Mouse (Mus musculus): ENCODE measurements around the gene Pdyn. TPM values are rescaled to one million over a fixed set of nuclear protein-coding genes. Genes with fewer than 3 reads are reported as not detected.
A peak's percentile ranks its signal among the peaks of the same experiment; 100 is the strongest.

The Pdyn gene
- polyA plus RNA-seq, 1 experiment from 2014 or later = 1.9 TPM

GRCm38 (mm10) chr2:129671911-129672310, 27.7 kb downstream of the Pdyn start:
- Histone ChIP-seq H3K9me3 (ENCODE audit: control insufficient read depth, low read length) (no peaks in the 10 kb centered on the region), H3K27me3 (ENCODE audit: control insufficient read depth, insufficient read depth, low read length) (no peaks in the 10 kb centered on the region), H3K27ac (ENCODE audit: low read depth, low read length) (no peak overlapping the region), H3K4me1 (replicated peaks; ENCODE audit: control insufficient read depth, insufficient read depth, low read length) (no peaks in the 10 kb centered on the region), H3K9ac (ENCODE audit: low read depth, low read length) (no peak overlapping the region), H3K4me2 (replicated peaks; ENCODE audit: low read depth, low read length) (no peak overlapping the region), H3K36me3 (ENCODE audit: control insufficient read depth, insufficient read depth, low read length) (no peaks in the 10 kb centered on the region), H3K4me3 (ENCODE audit: low read depth, low read length) (no peak overlapping the region)
- DNase-seq (ENCODE audit: low spot score) (no peak), ATAC-seq (ENCODE audit: low FRiP score) (no peak)
- WGBS = 70% methylated on average over 4 of the region's 4 CpGs

DNA sequence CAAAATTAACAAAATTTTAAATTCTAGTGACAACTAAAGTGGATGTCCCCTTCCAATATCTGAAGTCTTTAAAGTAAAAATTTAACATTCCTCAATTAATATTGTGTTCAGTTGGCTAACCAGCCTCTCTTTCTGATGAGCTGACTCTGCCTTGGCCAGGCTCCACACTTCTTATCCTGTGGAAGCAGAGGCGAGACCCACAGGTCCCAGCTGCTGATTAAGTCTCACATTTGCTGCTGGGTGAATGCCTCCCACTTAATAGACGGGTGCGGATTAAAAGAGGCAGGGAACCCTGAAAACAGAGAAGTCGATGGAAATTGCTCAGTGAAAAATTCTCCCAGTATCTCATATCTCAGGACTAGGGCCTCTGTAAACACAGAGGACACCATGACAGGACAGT, 37.2 kb downstream of the Pdyn start:
- Histone ChIP-seq H3K9me3 (ENCODE audit: control insufficient read depth, low read length) (no peaks in the 10 kb centered on the region), H3K27ac (ENCODE audit: low read depth, low read length) (no peak overlapping the region), H3K4me1 (replicated peaks; ENCODE audit: control insufficient read depth, insufficient read depth, low read length) (no peaks in the 10 kb centered on the region), H3K4me2 (replicated peaks; ENCODE audit: low read depth, low read length) (no peak overlapping the region), H3K9ac (ENCODE audit: low read depth, low read length) (no peak overlapping the region), H3K27me3 (ENCODE audit: control insufficient read depth, insufficient read depth, low read length) (no peaks in the 10 kb centered on the region), H3K4me3 (ENCODE audit: low read depth, low read length) (no peak overlapping the region), H3K36me3 (ENCODE audit: control insufficient read depth, insufficient read depth, low read length) (no peaks in the 10 kb centered on the region)
- DNase-seq (ENCODE audit: low spot score) = no peak
- WGBS = 90% methylated on average over 4 of the region's 4 CpGs
- no peak for ATAC-seq (ENCODE audit: low FRiP score)

GRCm38 (mm10) chr2:129660020-129660419, 39.6 kb downstream of the Pdyn start:
- no peaks in the 10 kb centered on the region for H3K4me1 ChIP-seq (replicated peaks; ENCODE audit: control insufficient read depth, insufficient read depth, low read length)
- H3K4me2 ChIP-seq (replicated peaks; ENCODE audit: low read depth, low read length) = no peak overlapping the region
- H3K36me3 ChIP-seq (ENCODE audit: control insufficient read depth, insufficient read depth, low read length) = no peaks in the 10 kb centered on the region
- DNase-seq (ENCODE audit: low spot score) (no peak), ATAC-seq (ENCODE audit: low FRiP score) (no peak)
- no peak overlapping the region for H3K27ac ChIP-seq (ENCODE audit: low read depth, low read length)
- 76% methylated on average over 6 of the region's 6 CpGs for WGBS
- H3K9me3 ChIP-seq (ENCODE audit: control insufficient read depth, low read length) = no peaks in the 10 kb centered on the region
- no peak overlapping the region for H3K4me3 ChIP-seq (ENCODE audit: low read depth, low read length)
- H3K9ac ChIP-seq (ENCODE audit: low read depth, low read length) = no peak overlapping the region
- no peaks in the 10 kb centered on the region for H3K27me3 ChIP-seq (ENCODE audit: control insufficient read depth, insufficient read depth, low read length)

GRCm38 (mm10) chr2:129658796-129659195, 40.8 kb downstream of the Pdyn start:
- H3K9me3 ChIP-seq (ENCODE audit: control insufficient read depth, low read length) = no peaks in the 10 kb centered on the region
- no peaks in the 10 kb centered on the region for H3K36me3 ChIP-seq (ENCODE audit: control insufficient read depth, insufficient read depth, low read length)
- H3K4me1 ChIP-seq (replicated peaks; ENCODE audit: control insufficient read depth, insufficient read depth, low read length) = no peaks in the 10 kb centered on the region
- no peak overlapping the region for H3K27ac ChIP-seq (ENCODE audit: low read depth, low read length)
- ATAC-seq (ENCODE audit: low FRiP score) (no peak), DNase-seq (ENCODE audit: low spot score) (no peak)
- H3K4me2 ChIP-seq (replicated peaks; ENCODE audit: low read depth, low read length) = no peak overlapping the region
- no peak overlapping the region for H3K9ac ChIP-seq (ENCODE audit: low read depth, low read length)
- no peak overlapping the region for H3K4me3 ChIP-seq (ENCODE audit: low read depth, low read length)
- H3K27me3 ChIP-seq (ENCODE audit: control insufficient read depth, insufficient read depth, low read length) = no peaks in the 10 kb centered on the region
- WGBS = 91% methylated on average over 4 of the region's 4 CpGs

GRCm38 (mm10) chr2:129655033-129655432, 44.6 kb downstream of the Pdyn start:
- no peak for DNase-seq (ENCODE audit: low spot score)
- H3K9me3 ChIP-seq (ENCODE audit: control insufficient read depth, low read length) = no peaks in the 10 kb centered on the region
- no peak overlapping the region for H3K4me3 ChIP-seq (ENCODE audit: low read depth, low read length)
- H3K4me1 ChIP-seq (replicated peaks; ENCODE audit: control insufficient read depth, insufficient read depth, low read length) = no peaks in the 10 kb centered on the region
- no peaks in the 10 kb centered on the region for H3K27me3 ChIP-seq (ENCODE audit: control insufficient read depth, insufficient read depth, low read length)
- H3K9ac ChIP-seq (ENCODE audit: low read depth, low read length) = no peak overlapping the region
- 92% methylated on average over 4 of the region's 4 CpGs for WGBS
- H3K36me3 ChIP-seq (ENCODE audit: control insufficient read depth, insufficient read depth, low read length) = no peaks in the 10 kb centered on the region
- ATAC-seq (ENCODE audit: low FRiP score) = no peak
- no peak overlapping the region for H3K4me2 ChIP-seq (replicated peaks; ENCODE audit: low read depth, low read length)
- no peak overlapping the region for H3K27ac ChIP-seq (ENCODE audit: low read depth, low read length)

DNA sequence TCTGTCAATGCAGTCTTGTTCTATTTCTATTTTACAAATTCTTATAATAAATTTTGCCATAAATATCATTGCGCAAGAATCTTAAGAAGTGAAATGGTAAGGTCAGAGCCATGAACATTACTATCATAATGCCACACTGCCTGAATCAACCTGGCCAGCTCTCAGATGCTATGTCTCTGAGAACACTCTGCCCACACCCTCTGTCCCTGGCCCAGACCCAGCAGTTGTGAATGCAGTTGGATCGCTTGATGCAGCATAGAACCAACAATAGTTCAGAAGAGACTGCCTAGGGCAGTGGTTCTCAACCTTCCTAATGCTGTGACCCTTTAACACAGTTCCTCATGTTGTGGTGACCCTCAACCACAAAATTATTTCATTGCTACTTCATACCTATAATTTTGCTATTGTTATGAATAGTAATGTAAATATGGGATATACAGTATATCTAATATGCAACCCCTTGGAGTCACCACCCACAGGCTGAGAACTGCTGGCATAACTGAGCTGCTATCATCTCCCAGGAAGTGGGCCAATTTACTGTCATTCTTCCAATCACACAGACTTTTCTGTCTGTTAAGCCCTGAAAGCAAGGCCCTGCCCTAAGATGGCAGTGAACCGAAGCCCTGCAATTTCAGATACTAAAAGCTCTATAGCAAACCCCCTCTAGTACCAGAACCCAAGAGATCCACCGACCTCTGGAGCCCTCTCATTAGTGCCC, 45.3 kb downstream of the Pdyn start:
- no peaks in the 10 kb centered on the region for H3K4me1 ChIP-seq (replicated peaks; ENCODE audit: control insufficient read depth, insufficient read depth, low read length)
- H3K9ac ChIP-seq (ENCODE audit: low read depth, low read length) = no peak overlapping the region
- no peak overlapping the region for H3K27ac ChIP-seq (ENCODE audit: low read depth, low read length)
- H3K27me3 ChIP-seq (ENCODE audit: control insufficient read depth, insufficient read depth, low read length) = no peaks in the 10 kb centered on the region
- no peaks in the 10 kb centered on the region for H3K9me3 ChIP-seq (ENCODE audit: control insufficient read depth, low read length)
- DNase-seq (ENCODE audit: low spot score) (no peak), ATAC-seq (ENCODE audit: low FRiP score) (no peak)
- WGBS = 89% methylated on average over 4 of the region's 4 CpGs
- H3K36me3 ChIP-seq (ENCODE audit: control insufficient read depth, insufficient read depth, low read length) = no peaks in the 10 kb centered on the region
- no peak overlapping the region for H3K4me3 ChIP-seq (ENCODE audit: low read depth, low read length)
- no peak overlapping the region for H3K4me2 ChIP-seq (replicated peaks; ENCODE audit: low read depth, low read length)

- Histone ChIP-seq H3K36me3 (ENCODE audit: control insufficient read depth, insufficient read depth, low read length) (no peaks in the 10 kb centered on the region), H3K4me2 (replicated peaks; ENCODE audit: low read depth, low read length) (no peak overlapping the region), H3K4me1 (replicated peaks; ENCODE audit: control insufficient read depth, insufficient read depth, low read length) (no peaks in the 10 kb centered on the region), H3K9ac (ENCODE audit: low read depth, low read length) (no peak overlapping the region), H3K27me3 (ENCODE audit: control insufficient read depth, insufficient read depth, low read length) (no peaks in the 10 kb centered on the region), H3K27ac (ENCODE audit: low read depth, low read length) (no peak overlapping the region), H3K4me3 (ENCODE audit: low read depth, low read length) (no peak overlapping the region), H3K9me3 (ENCODE audit: control insufficient read depth, low read length) (no peaks in the 10 kb centered on the region)
- ATAC-seq (ENCODE audit: low FRiP score) = no peak
- 80% methylated on average over 2 of the region's 2 CpGs for WGBS
- no peak for DNase-seq (ENCODE audit: low spot score)
These were observed 46.0 kb downstream of the Pdyn start for GRCm38 (mm10) chr2:129653632-129654031.

DNA sequence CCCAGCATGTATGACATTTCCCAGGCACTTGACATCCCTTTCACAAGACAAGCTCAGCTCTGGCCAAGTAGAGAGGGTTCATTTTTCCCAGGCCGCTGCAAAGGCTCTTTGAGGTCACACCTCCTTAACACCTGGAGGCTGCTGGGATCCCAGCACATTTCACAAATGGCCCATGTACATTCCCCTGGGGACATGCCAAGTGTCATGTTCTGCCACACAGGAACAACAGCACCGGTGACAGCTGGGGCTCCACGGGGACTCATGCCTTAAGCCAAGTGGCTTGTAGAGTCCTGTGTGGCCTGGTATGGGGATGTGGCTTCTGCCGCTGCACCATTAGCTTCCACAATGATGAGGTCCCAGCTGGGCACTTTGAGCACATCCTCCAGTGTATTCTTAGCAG, 47.0 kb downstream of the Pdyn start:
- WGBS = 64% methylated on average over 4 of the region's 4 CpGs

More for the DNA sequence above, 47.0 kb downstream of the Pdyn start:
- ATAC-seq (ENCODE audit: low FRiP score) (no peak), DNase-seq (ENCODE audit: low spot score) (peak; percentile 2)
- no peak overlapping the region for H3K4me3 ChIP-seq (ENCODE audit: low read depth, low read length)
- H3K36me3 ChIP-seq (ENCODE audit: control insufficient read depth, insufficient read depth, low read length) = no peaks in the 10 kb centered on the region
- no peak overlapping the region for H3K9ac ChIP-seq (ENCODE audit: low read depth, low read length)
- no peak overlapping the region for H3K27ac ChIP-seq (ENCODE audit: low read depth, low read length)
- H3K4me2 ChIP-seq (replicated peaks; ENCODE audit: low read depth, low read length) = no peak overlapping the region
- H3K9me3 ChIP-seq (ENCODE audit: control insufficient read depth, low read length) = no peaks in the 10 kb centered on the region
- H3K27me3 ChIP-seq (ENCODE audit: control insufficient read depth, insufficient read depth, low read length) = no peaks in the 10 kb centered on the region
- no peaks in the 10 kb centered on the region for H3K4me1 ChIP-seq (replicated peaks; ENCODE audit: control insufficient read depth, insufficient read depth, low read length)

Data from hindbrain, embryonic 11.5 days (tissue).